Mouse (Mus musculus): ENCODE data around the gene Lcn3. TPM values are rescaled to one million over a fixed set of nuclear protein-coding genes. Genes with fewer than 3 reads are reported as not detected.

Lcn3 gene
- polyA plus RNA-seq, 1 experiment from 2014 or later: not detected

Other genes with a start within 250 kb of the Lcn3 start
- gene Traf2, start 218.6 kb upstream of the Lcn3 start, polyA plus RNA-seq (2015; fragmentation: Nextera tagmentation; extraction: Ambion mirVana): 36.0 and 37.3 TPM in 2 replicates
- gene Edf1, start 207.7 kb upstream of the Lcn3 start, polyA plus RNA-seq (2015; fragmentation: Nextera tagmentation; extraction: Ambion mirVana): 373 and 392 TPM in 2 replicates
- gene Mamdc4, start 190.7 kb upstream of the Lcn3 start, polyA plus RNA-seq (2015; fragmentation: Nextera tagmentation; extraction: Ambion mirVana): 8.4 and 10.1 TPM in 2 replicates
- gene Phpt1, start 190.3 kb upstream of the Lcn3 start, polyA plus RNA-seq (2015; fragmentation: Nextera tagmentation; extraction: Ambion mirVana): 184 and 197 TPM in 2 replicates
- gene Ajm1, start 183.8 kb upstream of the Lcn3 start, polyA plus RNA-seq (2015; fragmentation: Nextera tagmentation; extraction: Ambion mirVana): 0.15 and 0.21 TPM in 2 replicates
- 72.8 and 74.7 TPM in 2 replicates for gene Rabl6, start 157.0 kb upstream of the Lcn3 start, polyA plus RNA-seq (2015; fragmentation: Nextera tagmentation; extraction: Ambion mirVana)
- gene Ccdc183, start 147.9 kb upstream of the Lcn3 start, polyA plus RNA-seq (2015; fragmentation: Nextera tagmentation; extraction: Ambion mirVana): 0.12 and 0.27 TPM in 2 replicates
- gene Tmem141, start 143.6 kb upstream of the Lcn3 start, polyA plus RNA-seq (2015; fragmentation: Nextera tagmentation; extraction: Ambion mirVana): 31.6 and 32.4 TPM in 2 replicates
- gene Fcna, start 137.5 kb upstream of the Lcn3 start, polyA plus RNA-seq (2015; fragmentation: Nextera tagmentation; extraction: Ambion mirVana): 3.3 and 4.2 TPM in 2 replicates
- not detected in 2 replicates for gene Lcn8, start 112.4 kb upstream of the Lcn3 start, polyA plus RNA-seq (2015; fragmentation: Nextera tagmentation; extraction: Ambion mirVana)
- not detected in 2 replicates for gene Lcn5, start 107.6 kb upstream of the Lcn3 start, polyA plus RNA-seq (2015; fragmentation: Nextera tagmentation; extraction: Ambion mirVana)
- not detected in 2 replicates for gene Lcn6, start 88.8 kb upstream of the Lcn3 start, polyA plus RNA-seq (2015; fragmentation: Nextera tagmentation; extraction: Ambion mirVana)
- gene Lcn10, start 82.8 kb upstream of the Lcn3 start, polyA plus RNA-seq (2015; fragmentation: Nextera tagmentation; extraction: Ambion mirVana): not detected in 2 replicates
- 0.23 TPM in 1 of 2 replicates, not detected in the other for gene Obp2a, start 65.5 kb upstream of the Lcn3 start, polyA plus RNA-seq (2015; fragmentation: Nextera tagmentation; extraction: Ambion mirVana)
- gene Bmyc, start 58.8 kb upstream of the Lcn3 start, polyA plus RNA-seq (2015; fragmentation: Nextera tagmentation; extraction: Ambion mirVana): 91.2 and 95.1 TPM in 2 replicates
- gene Obp2b, start 28.6 kb upstream of the Lcn3 start, polyA plus RNA-seq (2015; fragmentation: Nextera tagmentation; extraction: Ambion mirVana): not detected in 2 replicates
- not detected in 2 replicates for gene Lcn11, start 11.4 kb downstream of the Lcn3 start, polyA plus RNA-seq (2015; fragmentation: Nextera tagmentation; extraction: Ambion mirVana)
- gene Gm13539, start 16.7 kb downstream of the Lcn3 start, polyA plus RNA-seq (2015; fragmentation: Nextera tagmentation; extraction: Ambion mirVana): not detected in 2 replicates
- not detected in 2 replicates for gene Glt6d1, start 50.3 kb downstream of the Lcn3 start, polyA plus RNA-seq (2015; fragmentation: Nextera tagmentation; extraction: Ambion mirVana)
- not detected in 2 replicates for gene Lcn9, start 57.6 kb downstream of the Lcn3 start, polyA plus RNA-seq (2015; fragmentation: Nextera tagmentation; extraction: Ambion mirVana)
- gene Sohlh1, start 81.7 kb downstream of the Lcn3 start, polyA plus RNA-seq (2015; fragmentation: Nextera tagmentation; extraction: Ambion mirVana): not detected in 2 replicates
- gene Kcnt1, start 98.2 kb downstream of the Lcn3 start, polyA plus RNA-seq (2015; fragmentation: Nextera tagmentation; extraction: Ambion mirVana): 0.37 and 0.96 TPM in 2 replicates
- gene Camsap1, start 217.7 kb downstream of the Lcn3 start, polyA plus RNA-seq (2015; fragmentation: Nextera tagmentation; extraction: Ambion mirVana): 18.6 and 18.9 TPM in 2 replicates